Mouse (Mus musculus) G1E (cell line): ENCODE results near the gene Prtn3.

Experiments used
- CTCF ChIP-seq: IDR thresholded peaks from 2 replicates; pipeline ENCODE4 v1.5.1; 2012; ENCODE audit warnings: low read depth, low read length, inconsistent platforms, mixed read lengths
- GATA1 ChIP-seq: IDR thresholded peaks from 2 replicates; pipeline ENCODE4 v1.6.1; 2012; ENCODE audit warnings: borderline replicate concordance, low read length, inconsistent platforms, mixed read lengths
- GATA2 ChIP-seq: IDR thresholded peaks from 2 replicates; pipeline ENCODE4 v1.6.1; 2012; ENCODE audit warnings: low read depth, low read length, inconsistent platforms, borderline replicate concordance
- POLR2AphosphoS5 ChIP-seq: IDR thresholded peaks from 2 replicates; pipeline ENCODE4 v1.6.1; 2012; ENCODE audit warnings: low read depth, low read length, inconsistent platforms; ENCODE audit not compliant: insufficient replicate concordance
- TAL1 ChIP-seq: conservative IDR thresholded peaks from 2 replicates; pipeline ENCODE4 v1.6.1; 2012; ENCODE audit warnings: low read depth, low read length, inconsistent platforms, mixed read lengths

- TF ChIP-seq CTCF = no peak
- TF ChIP-seq GATA1 = no peak
- no peak for TF ChIP-seq TAL1
- no peak for TF ChIP-seq GATA2
- no peak for TF ChIP-seq POLR2AphosphoS5
These were observed 23.3 kb downstream of the Prtn3 start for GRCm38 (mm10) chr10:79897316-79898245.
